Mouse (Mus musculus): ENCODE measurements around the gene Psme2. TPM values are rescaled to one million over a fixed set of nuclear protein-coding genes. Genes with fewer than 3 reads are reported as not detected.

The Psme2 gene
- polyA plus RNA-seq, 1 experiment from 2014 or later = 207 TPM

DNA sequence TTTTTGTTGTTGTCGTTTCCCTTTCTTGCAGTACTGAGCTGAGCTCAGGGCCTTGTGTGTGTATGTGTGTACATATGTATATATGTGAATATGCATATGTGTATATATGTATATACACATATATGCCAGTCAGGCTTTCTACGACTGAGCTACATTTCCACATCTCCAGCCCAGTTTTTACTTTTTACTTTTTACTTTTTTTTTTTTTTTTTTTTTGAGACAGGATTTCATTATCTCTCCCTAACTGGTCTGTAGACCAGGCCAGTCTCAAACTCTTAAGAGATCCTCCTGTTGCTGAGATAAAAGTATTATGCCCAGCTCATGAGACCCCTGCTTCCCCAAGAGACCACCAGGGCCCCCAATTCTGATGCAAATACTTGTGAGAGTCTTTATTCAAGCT, 25.9 kb upstream of the Psme2 start:
- 84% methylated on average over 2 of the region's 2 CpGs for WGBS
- Histone ChIP-seq H3K4me2 (ENCODE audit: low read depth, low read length) (no peak overlapping the region), H3K36me3 (ENCODE audit: control insufficient read depth, insufficient read depth) (no peaks in the 10 kb centered on the region), H3K27ac (ENCODE audit: low read length) (no peak overlapping the region), H3K9ac (ENCODE audit: low read length) (no peak overlapping the region), H3K4me1 (ENCODE audit: control insufficient read depth, insufficient read depth, low read length) (peaks cover 10% of the 10 kb centered on the region), H3K9me3 (replicated peaks; ENCODE audit: control insufficient read depth, low read length) (no peaks in the 10 kb centered on the region), H3K4me3 (ENCODE audit: low read length) (no peak overlapping the region), H3K27me3 (ENCODE audit: control insufficient read depth, insufficient read depth, low read length) (no peaks in the 10 kb centered on the region)
- ATAC-seq (replicated peaks; ENCODE audit: extremely low read depth, insufficient read depth, low FRiP score) = no peak

DNA sequence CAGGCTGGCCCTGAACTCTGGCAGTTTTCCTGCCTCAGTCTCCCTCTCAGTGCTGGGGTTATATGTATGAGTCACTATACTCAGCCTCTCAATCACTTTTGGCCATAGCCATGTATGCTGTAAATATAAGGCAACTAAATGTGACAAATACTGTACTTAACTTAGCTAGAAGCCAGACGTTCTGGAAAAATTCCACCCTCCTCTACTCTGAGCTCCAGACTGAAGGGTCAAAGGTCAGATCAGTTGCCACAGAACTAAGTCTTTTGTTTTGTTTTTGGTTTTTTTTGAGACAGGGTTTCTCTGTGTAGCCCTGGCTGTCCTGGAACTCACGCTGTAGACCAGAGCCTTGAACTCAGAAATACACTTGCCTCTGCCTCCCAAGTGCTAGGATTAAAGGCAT, 25.0 kb upstream of the Psme2 start:
- Histone ChIP-seq H3K9me3 (replicated peaks; ENCODE audit: control insufficient read depth, low read length) (no peaks in the 10 kb centered on the region), H3K9ac (ENCODE audit: low read length) (no peak overlapping the region), H3K27me3 (ENCODE audit: control insufficient read depth, insufficient read depth, low read length) (no peaks in the 10 kb centered on the region), H3K4me1 (ENCODE audit: control insufficient read depth, insufficient read depth, low read length) (peaks cover 10% of the 10 kb centered on the region), H3K4me2 (ENCODE audit: low read depth, low read length) (no peak overlapping the region), H3K36me3 (ENCODE audit: control insufficient read depth, insufficient read depth) (no peaks in the 10 kb centered on the region), H3K27ac (ENCODE audit: low read length) (no peak overlapping the region), H3K4me3 (ENCODE audit: low read length) (no peak overlapping the region)
- WGBS = 53% methylated on average over 2 of the region's 2 CpGs
- ATAC-seq (replicated peaks; ENCODE audit: extremely low read depth, insufficient read depth, low FRiP score) = no peak

DNA sequence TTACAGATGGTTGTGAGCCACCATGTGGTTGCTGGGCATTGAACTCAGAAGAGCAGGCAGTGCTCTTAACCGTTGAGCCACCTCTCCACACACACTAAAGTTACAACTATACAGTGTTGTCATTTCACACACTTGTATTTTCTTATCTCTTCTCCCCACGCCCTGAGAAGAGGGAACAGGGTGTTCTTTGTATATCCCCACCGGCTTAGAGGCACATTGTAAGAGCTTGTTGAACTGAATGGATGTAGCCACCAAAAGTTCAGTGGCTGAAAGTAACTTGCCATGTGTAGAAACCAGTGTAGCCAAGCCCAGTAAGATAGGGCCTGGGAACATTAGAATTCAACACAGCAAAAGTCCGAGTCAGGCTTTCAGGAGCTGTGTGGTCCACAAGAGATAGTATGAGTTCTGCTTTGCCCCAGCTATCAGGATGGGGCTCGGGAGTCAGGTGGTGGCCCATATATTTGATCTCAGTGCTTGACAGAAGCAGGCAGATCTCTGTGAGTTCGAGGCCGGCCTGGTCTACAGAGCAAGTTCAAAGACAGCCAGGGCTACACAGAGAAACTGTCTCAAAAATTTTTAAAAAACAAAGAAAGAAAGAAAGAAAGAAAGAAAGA, 23.8 kb upstream of the Psme2 start:
- WGBS = 64% methylated on average over 7 of the region's 7 CpGs
- no peak for ATAC-seq (replicated peaks; ENCODE audit: extremely low read depth, insufficient read depth, low FRiP score)

DNA sequence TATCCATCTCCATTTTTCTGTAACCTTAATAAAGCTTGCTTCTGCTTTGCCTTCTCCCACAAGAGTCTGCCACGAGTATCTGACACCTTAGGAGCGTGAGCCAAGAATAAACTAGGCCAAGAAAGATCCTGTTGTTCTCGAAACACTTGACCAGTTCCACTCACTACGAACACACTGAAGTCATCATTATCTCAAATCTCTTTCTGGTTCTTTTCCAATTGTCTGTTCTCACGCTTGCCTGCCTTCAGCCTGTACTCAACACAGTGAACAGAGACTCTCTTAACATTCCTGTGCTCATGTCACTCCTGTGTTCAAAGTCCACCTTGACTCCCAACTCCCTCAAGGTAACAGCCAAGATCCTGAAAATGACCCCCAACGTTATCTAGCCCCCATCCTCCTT, 22.4 kb upstream of the Psme2 start:
- ATAC-seq (replicated peaks; ENCODE audit: extremely low read depth, insufficient read depth, low FRiP score) = no peak
- Histone ChIP-seq H3K27me3 (ENCODE audit: control insufficient read depth, insufficient read depth, low read length) (no peaks in the 10 kb centered on the region), H3K4me3 (ENCODE audit: low read length) (no peak overlapping the region), H3K4me1 (ENCODE audit: control insufficient read depth, insufficient read depth, low read length) (peaks cover 7% of the 10 kb centered on the region), H3K9me3 (replicated peaks; ENCODE audit: control insufficient read depth, low read length) (no peaks in the 10 kb centered on the region), H3K9ac (ENCODE audit: low read length) (no peak overlapping the region), H3K36me3 (ENCODE audit: control insufficient read depth, insufficient read depth) (peaks cover 14% of the 10 kb centered on the region; the same call in 1 of the 2 replicates), H3K4me2 (ENCODE audit: low read depth, low read length) (no peak overlapping the region), H3K27ac (ENCODE audit: low read length) (no peak overlapping the region)
- WGBS = 38% methylated on average over 6 of the region's 6 CpGs

More for the DNA sequence above, 23.8 kb upstream of the Psme2 start:
- Histone ChIP-seq H3K27ac (ENCODE audit: low read length) (no peak overlapping the region), H3K9ac (ENCODE audit: low read length) (no peak overlapping the region), H3K27me3 (ENCODE audit: control insufficient read depth, insufficient read depth, low read length) (no peaks in the 10 kb centered on the region), H3K4me1 (ENCODE audit: control insufficient read depth, insufficient read depth, low read length) (peaks cover 10% of the 10 kb centered on the region), H3K36me3 (ENCODE audit: control insufficient read depth, insufficient read depth) (0 out of 2 replicates have a peak, but pooled peaks cover 2% of the 10 kb centered on the region), H3K9me3 (replicated peaks; ENCODE audit: control insufficient read depth, low read length) (no peaks in the 10 kb centered on the region), H3K4me2 (ENCODE audit: low read depth, low read length) (no peak overlapping the region), H3K4me3 (ENCODE audit: low read length) (no peak overlapping the region)

DNA sequence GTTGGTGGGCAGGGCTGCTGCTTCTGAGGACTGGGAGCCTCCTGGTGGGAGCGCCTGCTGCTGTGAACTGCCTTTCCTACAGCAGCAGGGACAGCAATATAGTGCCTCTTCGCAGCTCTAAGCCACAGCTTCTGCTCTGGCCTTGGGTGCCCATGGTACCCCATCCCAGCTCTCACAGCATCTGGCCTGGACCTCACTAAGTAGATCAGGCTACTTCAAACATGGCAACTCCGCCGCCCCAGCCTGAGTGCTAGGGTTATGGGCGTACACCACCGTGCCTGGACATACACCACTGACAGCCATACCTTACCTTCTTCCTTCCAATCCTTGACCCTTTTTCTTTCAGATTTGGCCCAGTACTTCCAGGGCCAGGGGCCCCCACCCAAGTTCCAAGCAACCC, 17.4 kb upstream of the Psme2 start:
- H3K9me3 ChIP-seq (replicated peaks; ENCODE audit: control insufficient read depth, low read length) = no peaks in the 10 kb centered on the region
- H3K4me2 ChIP-seq (ENCODE audit: low read depth, low read length) = no peak overlapping the region
- no peak for ATAC-seq (replicated peaks; ENCODE audit: extremely low read depth, insufficient read depth, low FRiP score)
- H3K9ac ChIP-seq (ENCODE audit: low read length) = no peak overlapping the region
- peaks cover 34% of the 10 kb centered on the region for H3K36me3 ChIP-seq (ENCODE audit: control insufficient read depth, insufficient read depth)
- WGBS = 93% methylated on average over 6 of the region's 6 CpGs
- H3K4me3 ChIP-seq (ENCODE audit: low read length) = no peak overlapping the region
- no peak overlapping the region for H3K27ac ChIP-seq (ENCODE audit: low read length)
- peaks cover 5% of the 10 kb centered on the region for H3K4me1 ChIP-seq (ENCODE audit: control insufficient read depth, insufficient read depth, low read length)
- no peaks in the 10 kb centered on the region for H3K27me3 ChIP-seq (ENCODE audit: control insufficient read depth, insufficient read depth, low read length)

DNA sequence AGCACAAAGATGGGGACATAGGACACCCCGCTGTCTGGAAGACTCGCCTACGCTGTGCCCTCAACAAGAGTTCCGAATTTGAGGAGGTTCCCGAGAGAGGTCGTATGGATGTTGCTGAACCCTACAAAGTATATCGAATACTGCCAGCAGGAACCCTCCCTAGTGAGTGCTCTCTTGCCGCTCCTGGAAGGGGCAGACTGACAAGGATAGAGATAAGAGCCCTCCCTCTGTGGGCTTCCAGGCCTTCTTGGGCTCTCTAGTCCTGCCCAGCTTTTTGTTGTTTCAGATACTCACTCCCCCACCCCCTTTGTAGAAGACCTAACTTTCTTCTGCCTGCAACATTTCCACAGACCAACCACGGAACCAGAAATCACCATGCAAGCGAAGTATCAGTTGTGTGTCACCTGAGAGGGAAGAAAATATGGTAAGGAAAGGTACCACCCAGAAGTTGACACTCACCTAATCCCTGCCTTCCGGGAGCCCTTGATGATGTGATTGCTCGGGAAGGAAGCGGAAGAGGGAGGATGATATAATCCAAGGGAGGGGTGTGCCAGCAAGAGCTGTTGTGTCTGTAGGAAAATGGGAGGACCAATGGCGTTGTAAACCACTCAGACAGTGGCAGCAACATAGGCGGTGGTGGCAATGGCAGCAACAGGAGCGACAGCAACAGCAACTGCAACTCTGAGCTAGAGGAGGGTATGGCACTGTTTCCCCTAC, 15.0 kb upstream of the Psme2 start:
- H3K27me3 ChIP-seq (ENCODE audit: control insufficient read depth, insufficient read depth, low read length) = no peaks in the 10 kb centered on the region
- H3K4me1 ChIP-seq (ENCODE audit: control insufficient read depth, insufficient read depth, low read length) = peaks cover 5% of the 10 kb centered on the region
- H3K9ac ChIP-seq (ENCODE audit: low read length) = no peak overlapping the region
- H3K27ac ChIP-seq (ENCODE audit: low read length) = no peak overlapping the region
- H3K36me3 ChIP-seq (ENCODE audit: control insufficient read depth, insufficient read depth) = peaks cover 51% of the 10 kb centered on the region
- ATAC-seq (replicated peaks; ENCODE audit: extremely low read depth, insufficient read depth, low FRiP score) = no peak
- 82% methylated on average over 16 of the region's 16 CpGs for WGBS
- no peak overlapping the region for H3K4me2 ChIP-seq (ENCODE audit: low read depth, low read length)
- H3K9me3 ChIP-seq (replicated peaks; ENCODE audit: control insufficient read depth, low read length) = no peaks in the 10 kb centered on the region
- no peak overlapping the region for H3K4me3 ChIP-seq (ENCODE audit: low read length)

DNA sequence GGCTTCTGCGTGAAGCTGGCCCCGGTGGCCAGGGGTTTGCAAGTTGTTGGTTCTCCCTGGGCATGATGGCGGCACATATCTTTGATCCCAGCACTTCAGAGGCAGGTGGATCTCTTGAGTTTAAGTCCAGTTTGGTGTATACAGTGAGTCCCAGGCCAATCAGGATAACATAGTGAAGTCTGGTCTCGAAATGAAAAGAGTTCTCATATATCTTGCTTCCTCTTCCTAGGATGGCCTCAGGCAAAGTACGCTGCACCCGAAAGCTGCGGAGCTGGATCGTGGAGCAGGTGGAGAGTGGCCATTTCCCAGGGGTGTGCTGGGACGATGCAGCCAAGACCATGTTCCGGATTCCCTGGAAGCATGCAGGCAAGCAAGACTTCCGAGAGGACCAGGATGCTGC, 13.9 kb upstream of the Psme2 start:
- no peak for ATAC-seq (replicated peaks; ENCODE audit: extremely low read depth, insufficient read depth, low FRiP score)
- Histone ChIP-seq H3K9me3 (replicated peaks; ENCODE audit: control insufficient read depth, low read length) (no peaks in the 10 kb centered on the region), H3K4me3 (ENCODE audit: low read length) (peak overlapping the region; percentile 62), H3K4me1 (ENCODE audit: control insufficient read depth, insufficient read depth, low read length) (peaks cover 5% of the 10 kb centered on the region), H3K9ac (ENCODE audit: low read length) (no peak overlapping the region), H3K4me2 (ENCODE audit: low read depth, low read length) (peak overlapping the region; percentile 80), H3K27ac (ENCODE audit: low read length) (no peak overlapping the region; the same call in 1 of the 2 replicates), H3K36me3 (ENCODE audit: control insufficient read depth, insufficient read depth) (peaks cover 53% of the 10 kb centered on the region), H3K27me3 (ENCODE audit: control insufficient read depth, insufficient read depth, low read length) (no peaks in the 10 kb centered on the region)
- 92% methylated on average over 11 of the region's 11 CpGs for WGBS

DNA sequence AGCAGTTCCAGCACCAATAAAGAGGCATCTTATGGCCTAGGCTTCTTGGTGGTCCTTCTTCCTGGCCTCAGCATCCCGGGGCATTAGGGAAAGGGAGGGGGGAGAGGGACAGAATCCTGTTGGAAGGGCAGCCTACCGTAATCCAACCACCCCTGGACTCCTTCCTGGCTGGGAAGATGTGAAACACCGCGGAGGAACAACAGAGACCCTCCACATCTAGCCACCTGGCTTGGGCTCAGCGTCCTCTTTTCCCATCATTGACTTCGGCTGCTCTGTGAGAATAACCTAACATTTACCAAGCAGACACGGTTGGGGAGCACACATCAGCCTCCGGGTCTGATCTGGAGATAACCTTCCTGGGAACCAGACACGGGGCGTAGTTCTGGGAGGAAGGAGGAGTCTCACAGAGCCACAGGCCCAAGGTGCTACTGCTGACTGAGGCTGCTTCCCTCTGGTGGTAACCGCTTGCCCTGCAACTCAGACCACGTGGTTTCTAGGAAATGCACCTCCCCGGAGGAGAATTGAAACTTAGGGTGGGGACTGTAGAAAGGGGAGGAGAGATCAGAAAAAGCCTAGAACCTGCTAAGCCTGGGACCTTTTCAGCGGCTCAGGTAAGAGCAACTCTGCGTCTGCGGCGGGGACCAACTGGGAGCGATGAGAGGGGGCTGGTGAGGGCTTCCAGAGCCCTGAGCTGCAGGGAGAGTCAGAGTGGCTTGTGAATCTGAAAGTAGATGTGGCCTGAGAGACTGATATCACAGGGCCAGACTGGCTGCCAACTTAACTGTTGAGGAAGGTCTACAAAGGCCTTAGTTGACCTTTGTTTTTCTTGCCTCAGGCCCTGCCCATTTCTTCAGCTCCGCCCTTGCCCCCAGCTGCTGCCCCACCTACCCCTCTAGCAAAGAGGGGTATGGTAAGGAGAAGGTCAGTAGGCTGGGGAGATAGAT, 13.0 kb upstream of the Psme2 start:
- 15% methylated on average over 19 of the region's 19 CpGs for WGBS
- peak overlapping the region; percentile 76 for H3K9ac ChIP-seq (ENCODE audit: low read length)

More for the DNA sequence above, 13.0 kb upstream of the Psme2 start:
- H3K27ac ChIP-seq (ENCODE audit: low read length) = peak overlapping the region; percentile 88
- H3K4me2 ChIP-seq (ENCODE audit: low read depth, low read length) = peak overlapping the region; percentile 80
- H3K9me3 ChIP-seq (replicated peaks; ENCODE audit: control insufficient read depth, low read length) = no peaks in the 10 kb centered on the region
- ATAC-seq (replicated peaks; ENCODE audit: extremely low read depth, insufficient read depth, low FRiP score) = peak; percentile 90
- peaks cover 53% of the 10 kb centered on the region for H3K36me3 ChIP-seq (ENCODE audit: control insufficient read depth, insufficient read depth)
- no peaks in the 10 kb centered on the region for H3K27me3 ChIP-seq (ENCODE audit: control insufficient read depth, insufficient read depth, low read length)
- H3K4me3 ChIP-seq (ENCODE audit: low read length) = peak overlapping the region; percentile 62
- peaks cover 5% of the 10 kb centered on the region for H3K4me1 ChIP-seq (ENCODE audit: control insufficient read depth, insufficient read depth, low read length)

Data from heart, embryonic 16.5 days (tissue).